9 mouse cellular contexts compared by ENCODE assay signal in the genomic region with DNA sequence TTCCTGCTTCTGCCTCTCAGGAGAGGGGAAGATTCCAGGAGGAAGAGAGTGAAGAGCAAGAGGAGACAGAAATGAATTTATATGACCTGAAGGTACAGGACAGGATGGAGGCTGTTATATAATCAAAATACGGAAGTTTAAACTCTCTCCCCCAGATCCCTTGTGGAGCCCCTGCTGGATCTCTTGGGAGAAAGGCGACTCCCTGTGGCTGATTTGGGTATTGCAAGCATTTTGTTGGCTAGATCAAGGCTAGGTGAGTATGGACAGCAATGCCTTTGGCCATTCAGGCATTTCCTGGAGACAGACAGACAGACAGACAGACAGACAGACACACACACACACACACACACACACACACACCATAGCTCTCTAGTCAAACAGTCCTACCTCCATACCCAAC. TPM values are rescaled to one million over a fixed set of nuclear protein-coding genes. Genes with fewer than 3 reads are reported as not detected.
DNase-seq lines count a peak whose midpoint lies in the region; ATAC-seq and TF ChIP-seq lines count a peak whose summit lies in the region.
"Had no signal": no experiment of that assay in that cellular context is flagged by ENCODE, and none has a peak within 500 bp of the region (broad histone marks: within the 10 kb centered on the region; RNA-seq: fewer than 3 reads in every experiment).

No protein-coding gene starts in this region.

- H3K4me1 ChIP-seq in MEL (ENCODE audit: control insufficient read depth in 1 of 2, insufficient read depth in 2 of 2, low read length in 2 of 2): no peaks in the 10 kb centered on the region
- peaks cover 24% of the 10 kb centered on the region for H3K4me1 ChIP-seq in heart, adult 2 months (ENCODE audit: control insufficient read depth, insufficient read depth, low read length)
- peaks cover 30% of the 10 kb centered on the region for H3K4me1 ChIP-seq in lung, embryonic 15.5 days

- peak; percentile 28 to 44 (median 35) for TF ChIP-seq CTCF in MEL (IDR thresholded peaks at IDR 0.05 in 2 of 3, conservative IDR thresholded peaks at IDR 0.05 in 1 of 3; ENCODE audit: control insufficient read depth in 1 of 3, insufficient read depth in 1 of 3, low read depth in 2 of 3, low read length in 3 of 3, poor library complexity in 1 of 3, severe bottlenecking in 1 of 3)
- peak; percentile 84 for TF ChIP-seq CTCF in heart, adult 2 months (IDR thresholded peaks at IDR 0.05)

- peak; percentile 7 for TF ChIP-seq RAD21 in MEL (IDR thresholded peaks at IDR 0.05; ENCODE audit: low read depth, low read length)

- H3K79me2 ChIP-seq in MEL (ENCODE audit: control insufficient read depth, insufficient read depth, low read length, poor library complexity): no peaks in the 10 kb centered on the region
- no peaks in the 10 kb centered on the region for H3K79me2 ChIP-seq in heart, adult 2 months (replicated peaks; ENCODE audit: control insufficient read depth, insufficient read depth, low read length)

- no peak for TF ChIP-seq EP300 in MEL (IDR thresholded peaks at IDR 0.05; ENCODE audit: low read depth in 1 of 2, low read length in 2 of 2)
- TF ChIP-seq EP300 in heart, adult 2 months (IDR thresholded peaks at IDR 0.05; ENCODE audit: insufficient read depth, low read depth, low read length): peak; percentile 90; the same call in 1 of the 2 replicates

- no peak overlapping the region for H3K4me2 ChIP-seq in lung, embryonic 15.5 days

- 0% methylated on average over 2 of the region's 2 CpGs for WGBS in heart, adult 2 months
- WGBS in lung, embryonic 15.5 days: 4% methylated on average over 2 of the region's 2 CpGs

- peak; percentile 44; the same call in 1 of the 2 replicates for ATAC-seq in lung, embryonic 15.5 days (ENCODE audit: borderline replicate concordance, extremely low read depth, low FRiP score, low TSS enrichment)

- no peaks in the 10 kb centered on the region for H3K36me3 ChIP-seq in MEL (ENCODE audit: control insufficient read depth in 1 of 2, insufficient read depth in 2 of 2, low read length in 2 of 2)
- peaks cover 5% of the 10 kb centered on the region for H3K36me3 ChIP-seq in heart, adult 2 months (ENCODE audit: control insufficient read depth, insufficient read depth, low read length)
- no peaks in the 10 kb centered on the region for H3K36me3 ChIP-seq in lung, embryonic 15.5 days

- no peak overlapping the region for H3K9ac ChIP-seq in MEL (ENCODE audit: control insufficient read depth, low read depth, low read length, poor library complexity, severe bottlenecking)
- peak overlapping the region; percentile 12; the same call in 1 of the 2 replicates for H3K9ac ChIP-seq in heart, adult 2 months (ENCODE audit: low read depth, low read length)
- no peak overlapping the region for H3K9ac ChIP-seq in lung, embryonic 15.5 days

- no peak overlapping the region for H3K4me3 ChIP-seq in MEL (ENCODE audit: control insufficient read depth in 1 of 2, insufficient read depth in 1 of 2, low read depth in 2 of 2, low read length in 2 of 2)
- no peak overlapping the region for H3K4me3 ChIP-seq in heart, adult 2 months
- H3K4me3 ChIP-seq in lung, embryonic 15.5 days: no peak overlapping the region
- H3K4me3 ChIP-seq: myocyte had no signal

- no peaks in the 10 kb centered on the region for H3K27me3 ChIP-seq in MEL (ENCODE audit: control insufficient read depth in 1 of 2, insufficient read depth in 2 of 2, low read length in 2 of 2)
- no peaks in the 10 kb centered on the region for H3K27me3 ChIP-seq in heart, adult 2 months (ENCODE audit: control insufficient read depth, insufficient read depth, low read length)
- H3K27me3 ChIP-seq in lung, embryonic 15.5 days: no peaks in the 10 kb centered on the region

- intact Hi-C loops in heart, adult 2 months (cut with DNase I): loop anchor here (2.0 to 5.0 kb wide), 2 partner anchors 81 to 155 kb away; no protein-coding TSS in a partner anchor

- no peaks in the 10 kb centered on the region for H3K9me3 ChIP-seq in MEL (replicated peaks; ENCODE audit: insufficient read depth, low read length)
- H3K9me3 ChIP-seq in lung, embryonic 15.5 days: no peaks in the 10 kb centered on the region

- DNase-seq in cerebellum, adult 11 months: peak; percentile 17
- DNase-seq in cerebellum, adult 11-12 months: no peak
- peak; percentile 10 for DNase-seq in MEL (ENCODE audit: low read depth, low spot score)
- peak; percentile 71 to 75 for DNase-seq in cerebellum, postnatal 10 days
- peak; percentile 84 to 92 for DNase-seq in heart, adult 2 months
- peak; percentile 24 to 81 for DNase-seq in layer of hippocampus, adult 8-10 months (ENCODE audit: low spot score in 2 of 2)
- peak; percentile 17 for DNase-seq in spleen, adult 12 weeks (ENCODE audit: low spot score)

- TF ChIP-seq POLR2A in MEL (IDR thresholded peaks at IDR 0.05; ENCODE audit: control insufficient read depth in 1 of 2, insufficient read depth in 1 of 2, low read depth in 1 of 2, low read length in 2 of 2, poor library complexity in 1 of 2): no peak
- TF ChIP-seq POLR2A in heart, adult 2 months (IDR thresholded peaks at IDR 0.05; ENCODE audit: insufficient read depth, low read depth, low read length): no peak

- no peak overlapping the region for H3K27ac ChIP-seq in MEL (ENCODE audit: control insufficient read depth, low read depth, low read length)
- peak overlapping the region; percentile 52 for H3K27ac ChIP-seq in heart, adult 2 months
- H3K27ac ChIP-seq in lung, embryonic 15.5 days: no peak overlapping the region

TF ChIP-seq in MEL, 35 proteins besides CTCF, POLR2A, EP300 and RAD21:
- TF ChIP-seq SMC3 (IDR thresholded peaks at IDR 0.05; ENCODE audit: low read depth, low read length) (peak; percentile 12; the same call in 1 of the 2 replicates), ZMIZ1 (IDR thresholded peaks at IDR 0.05; ENCODE audit: low read depth, low read length) (no peak), ZKSCAN1 (IDR thresholded peaks at IDR 0.05; ENCODE audit: low read depth, low read length) (no peak), USF2 (IDR thresholded peaks at IDR 0.05; ENCODE audit: borderline replicate concordance in 1 of 2, insufficient read depth in 1 of 2, low read depth in 1 of 2, low read length in 2 of 2) (no peak), GABPA (IDR thresholded peaks at IDR 0.05; ENCODE audit: low read depth, low read length) (no peak)

RNA-seq across cellular contexts. Expression of gene Tns1, which starts 46.9 kb away (rescaled TPM):
- total RNA-seq in MEL (2012; rRNA removed): not detected in 2 replicates
- polyA plus RNA-seq in MEL (2012; ENCODE audit: insufficient read depth in 1 of 2, insufficient read length in 2 of 2, low read depth in 1 of 2, low replicate concordance in 2 of 2, missing spikeins in 1 of 2): under 1 TPM in 1 of 2 experiments, not detected in 1; 0.11 TPM
- 100 to 1,000 TPM; 629 to 748 TPM for total RNA-seq in heart, adult 2 months (2021)
- polyA plus RNA-seq in heart, adult 2 months (2012; rRNA removed): 329 and 365 TPM in 2 replicates
- total RNA-seq in layer of hippocampus, adult 8-10 months (2022): 10 to 100 TPM; 44.4 to 54.8 (median 47.4) TPM
- 104 and 130 TPM in 2 replicates for polyA plus RNA-seq in lung, embryonic 15.5 days (2015; fragmentation: Nextera tagmentation; extraction: Ambion mirVana)

RNA-seq across cellular contexts. Expression of gene Rufy4, which starts 48.0 kb away (rescaled TPM):
- 0.04 TPM in 1 of 2 replicates, not detected in the other for total RNA-seq in MEL (2012; rRNA removed)
- polyA plus RNA-seq in MEL (2012; ENCODE audit: insufficient read depth in 1 of 2, insufficient read length in 2 of 2, low read depth in 1 of 2, low replicate concordance in 2 of 2, missing spikeins in 1 of 2): under 1 TPM in 1 of 2 experiments, not detected in 1; 0.10 TPM
- 1 to 10 TPM; 1.1 to 1.2 TPM for total RNA-seq in heart, adult 2 months (2021)
- 0.59 and 1.0 TPM in 2 replicates for polyA plus RNA-seq in heart, adult 2 months (2012; rRNA removed)
- total RNA-seq in layer of hippocampus, adult 8-10 months (2022): under 1 TPM in 1 of 4 experiments, not detected in 3; 0.25 TPM
- polyA plus RNA-seq in lung, embryonic 15.5 days (2015; fragmentation: Nextera tagmentation; extraction: Ambion mirVana): 0.35 and 0.41 TPM in 2 replicates
- polyA plus RNA-seq: myocyte had no signal

Comparison
In these comparisons a context has a peak if more than half of its experiments do, and no peak if none do; other contexts are left out.
1. RNA of gene Tns1, which starts 46.9 kb away (total RNA-seq): 629 to 748 TPM in heart, adult 2 months and 44.4 to 54.8 TPM in layer of hippocampus, adult 8-10 months; not detected in MEL; every median in the first group is over 10 times any median in the second.